Mouse (Mus musculus): ENCODE measurements at regions not wholly inside any gene's neighbourhood (a gene's known extent, or its start where the extent isn't known, plus 50 kb on each side); places are given as distances from the start of the nearest gene placed in this dataset.
"Not testable (repeated sequence)": the region's sequence is repeated elsewhere in the genome, so short reads cannot be mapped to it uniquely, and the experiment has no call there.

- no peak for DNase-seq (ENCODE audit: inconsistent age in 2 of 2, low spot score in 1 of 2)
These were observed 121.6 kb upstream of the Cst10 start for GRCm38 (mm10) chr2:149283274-149283673.

DNA sequence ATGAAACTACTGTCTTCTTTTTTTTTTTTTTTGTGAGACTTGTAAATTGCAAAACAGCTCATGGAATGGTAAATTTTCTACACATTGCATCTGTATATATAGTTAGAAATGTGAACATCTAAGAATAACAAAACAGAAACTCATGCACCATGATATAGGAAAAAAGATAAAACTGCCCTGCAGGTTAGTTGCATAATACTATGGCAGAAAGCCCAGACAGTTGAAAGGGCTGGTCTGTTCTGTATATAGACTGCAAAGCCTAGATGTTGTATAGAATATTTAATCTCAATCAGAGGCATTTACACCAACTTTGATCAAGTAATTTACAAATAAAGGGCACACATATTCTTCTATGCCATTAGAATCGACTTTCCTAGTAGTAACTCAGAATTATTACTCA lies 120.7 kb upstream of the Cst10 start:
- DNase-seq (ENCODE audit: inconsistent age in 2 of 2, low spot score in 1 of 2) = no peak

DNA sequence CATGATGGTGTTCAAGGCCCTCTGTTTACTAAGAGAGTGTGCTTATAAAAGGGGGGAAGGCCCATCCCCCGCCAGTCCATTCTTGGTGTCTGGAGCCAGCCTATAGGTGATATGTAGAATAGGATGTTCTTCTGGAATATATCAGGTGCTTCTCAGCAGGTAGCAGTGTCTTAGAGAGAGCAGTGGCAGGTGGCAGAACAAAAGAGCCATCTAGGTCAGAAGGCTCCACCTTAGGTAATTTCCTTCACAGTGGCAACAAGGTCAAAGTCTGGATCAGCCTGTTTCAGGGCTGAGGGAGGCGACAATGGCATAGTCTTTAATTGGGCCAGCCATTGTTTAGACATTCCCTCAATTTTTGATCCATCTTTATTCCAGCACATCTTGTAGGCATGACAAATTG lies 107.9 kb upstream of the Cst10 start:
- DNase-seq (ENCODE audit: inconsistent age in 2 of 2, low spot score in 1 of 2) = not testable (repeated sequence)

DNA sequence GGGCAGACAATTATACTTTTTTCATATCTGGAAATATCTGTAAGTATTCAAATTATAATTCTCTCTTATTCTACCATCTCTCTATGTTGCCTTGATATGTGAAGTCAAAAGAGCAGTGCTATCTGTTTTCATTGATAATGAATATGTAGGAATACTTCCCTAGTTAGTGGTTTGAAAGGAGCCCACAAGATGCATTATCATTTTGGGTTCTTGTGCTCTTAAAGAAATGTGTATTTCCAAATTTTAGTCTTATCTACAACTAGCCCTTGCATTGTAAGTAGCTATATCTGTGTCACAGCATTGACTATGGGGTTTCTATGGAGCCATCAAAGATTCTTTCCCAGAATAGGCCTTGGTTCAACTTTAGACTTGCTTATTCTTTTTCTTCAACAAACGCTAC lies 99.3 kb upstream of the Cst10 start:
- no peak for DNase-seq (ENCODE audit: inconsistent age in 2 of 2, low spot score in 1 of 2)

- peak; percentile 14 to 72 for DNase-seq (ENCODE audit: inconsistent age in 2 of 2, low spot score in 1 of 2)
These were observed 54.5 kb upstream of the Cst10 start for GRCm38 (mm10) chr2:149350239-149350811.

Measured in adrenal gland, adult (tissue).